Mouse (Mus musculus): ENCODE data around the gene Ralgapa2.

- no peak for TF ChIP-seq TAL1 (IDR thresholded peaks at IDR 0.05; ENCODE audit: low read length)
- no peak for TF ChIP-seq GATA1 (IDR thresholded peaks at IDR 0.05; ENCODE audit: low read length)
These were observed 188.6 kb downstream of the Ralgapa2 start for GRCm38 (mm10) chr2:146323528-146323927.

All from erythroblast, embryonic 14.5 days (primary cell).